Mouse (Mus musculus) embryonic facial prominence, embryonic 14.5 days (tissue): ENCODE measurements at regions not wholly inside any gene's neighbourhood (a gene's known extent, or its start where the extent isn't known, plus 50 kb on each side); places are given as distances from the start of the nearest gene placed in this dataset.

Source experiments
- ATAC-seq: fragments of 200-750 bp; cut with Nextera tagmentation; 2 replicates; pipeline ENCODE4 v1.8.0; 2017; ENCODE audit warnings: low read depth, moderate number of reproducible peaks, moderate TSS enrichment
- DNase-seq: peaks from one replicate; pipeline ENCODE4 v3.0.0-alpha.2; 2015; ENCODE audit warnings: low spot score
- H3K27ac ChIP-seq: fragments of 300-500 bp; sonication (generic); replicated peaks from 2 replicates; pipeline ENCODE4 v1.5.1; 2014; ENCODE audit warnings: low read depth, mild to moderate bottlenecking, low read length, moderate library complexity
- H3K27me3 ChIP-seq: fragments of 300-500 bp; sonication (generic); replicated peaks from 2 replicates; pipeline ENCODE4 v1.6.1; 2014; ENCODE audit warnings: low read length; ENCODE audit not compliant: control insufficient read depth, insufficient read depth
- H3K36me3 ChIP-seq: fragments of 300-500 bp; sonication (generic); 2 replicates; pipeline ENCODE4 v1.6.1; 2014; ENCODE audit warnings: low read length, mixed read lengths; ENCODE audit not compliant: control insufficient read depth, insufficient read depth
- H3K4me1 ChIP-seq: fragments of 300-500 bp; sonication (generic); 2 replicates; pipeline ENCODE4 v1.6.1; 2014; ENCODE audit warnings: antibody characterized with exemption, low read length; ENCODE audit not compliant: control insufficient read depth, insufficient read depth
- H3K4me2 ChIP-seq: fragments of 300-500 bp; sonication (generic); 2 replicates; pipeline ENCODE4 v1.6.1; 2014; ENCODE audit warnings: low read depth, mild to moderate bottlenecking, low read length, moderate library complexity, mixed read lengths
- H3K4me3 ChIP-seq: fragments of 300-500 bp; sonication (generic); 2 replicates; pipeline ENCODE4 v1.5.1; 2014; ENCODE audit warnings: low read depth, mild to moderate bottlenecking, low read length
- H3K9ac ChIP-seq: fragments of 300-500 bp; sonication (generic); 2 replicates; pipeline ENCODE4 v1.6.1; 2014; ENCODE audit warnings: low read depth, mild to moderate bottlenecking, low read length, moderate library complexity, mixed read lengths
- H3K9me3 ChIP-seq: fragments of 300-500 bp; sonication (generic); 2 replicates; pipeline ENCODE4 v1.6.1; 2016; ENCODE audit warnings: low read length; ENCODE audit not compliant: control insufficient read depth
- WGBS: fragments of 180-500 bp; shearing (Covaris S2); extraction: QIAGEN DNeasy Blood & Tissue Kit; methylation state at CpG from one replicate; pipeline ENCODE4 v1.1.7; 2014; 5-methylcytosine and 5-hydroxymethylcytosine counted together

GRCm38 (mm10) chr10:92308643-92309042 is 413.6 kb downstream of the Nedd1 start:
- no peak for ATAC-seq

GRCm38 (mm10) chr10:92307861-92308260 is 414.4 kb downstream of the Nedd1 start:
- WGBS, result 39% methylated on average over 3 of the region's 3 CpGs
- ATAC-seq (no peak), DNase-seq (no peak)

More at GRCm38 (mm10) chr10:92308643-92309042, 413.6 kb downstream of the Nedd1 start:
- Histone ChIP-seq H3K4me3 (no peak overlapping the region), H3K27me3 (no peaks in the 10 kb centered on the region), H3K9ac (no peak overlapping the region), H3K4me2 (no peak overlapping the region), H3K27ac (no peak overlapping the region), H3K36me3 (no peaks in the 10 kb centered on the region), H3K9me3 (no peaks in the 10 kb centered on the region), H3K4me1 (no peaks in the 10 kb centered on the region)
- no peak for DNase-seq
- 90% methylated on average over 3 of the region's 3 CpGs for WGBS

GRCm38 (mm10) chr10:92298693-92299092 is 423.5 kb downstream of the Nedd1 start:
- Histone ChIP-seq H3K9me3 (no peaks in the 10 kb centered on the region), H3K27ac (no peak overlapping the region), H3K9ac (no peak overlapping the region), H3K27me3 (no peaks in the 10 kb centered on the region), H3K36me3 (no peaks in the 10 kb centered on the region), H3K4me2 (no peak overlapping the region), H3K4me3 (no peak overlapping the region), H3K4me1 (no peaks in the 10 kb centered on the region)
- ATAC-seq (no peak), DNase-seq (no peak)
- 49% methylated on average over 13 of the region's 13 CpGs for WGBS

More at GRCm38 (mm10) chr10:92307861-92308260, 414.4 kb downstream of the Nedd1 start:
- Histone ChIP-seq H3K4me2 (no peak overlapping the region), H3K9ac (no peak overlapping the region), H3K36me3 (no peaks in the 10 kb centered on the region), H3K9me3 (no peaks in the 10 kb centered on the region), H3K4me1 (no peaks in the 10 kb centered on the region), H3K27me3 (no peaks in the 10 kb centered on the region), H3K27ac (no peak overlapping the region), H3K4me3 (no peak overlapping the region)

- no peak for ATAC-seq
- H3K4me2 ChIP-seq, result no peak overlapping the region
- H3K36me3 ChIP-seq, result no peaks in the 10 kb centered on the region
- H3K9ac ChIP-seq, result no peak overlapping the region
- 61% methylated on average over 4 of the region's 4 CpGs for WGBS
- no peak overlapping the region for H3K4me3 ChIP-seq
- no peak overlapping the region for H3K27ac ChIP-seq
- H3K9me3 ChIP-seq, result no peaks in the 10 kb centered on the region
- H3K4me1 ChIP-seq, result no peaks in the 10 kb centered on the region
- no peaks in the 10 kb centered on the region for H3K27me3 ChIP-seq
- no peak for DNase-seq
Measured at GRCm38 (mm10) chr10:92296837-92297236, 425.4 kb downstream of the Nedd1 start.

GRCm38 (mm10) chr10:92296303-92296702 is 425.9 kb downstream of the Nedd1 start:
- WGBS, result 87% methylated on average over 9 of the region's 9 CpGs
- Histone ChIP-seq H3K9ac (no peak overlapping the region), H3K27ac (no peak overlapping the region), H3K4me1 (no peaks in the 10 kb centered on the region), H3K36me3 (no peaks in the 10 kb centered on the region), H3K4me3 (no peak overlapping the region), H3K9me3 (no peaks in the 10 kb centered on the region), H3K4me2 (no peak overlapping the region), H3K27me3 (no peaks in the 10 kb centered on the region)
- DNase-seq (no peak), ATAC-seq (no peak)

GRCm38 (mm10) chr10:92293261-92293660 is 429.0 kb downstream of the Nedd1 start:
- Histone ChIP-seq H3K9me3 (no peaks in the 10 kb centered on the region), H3K36me3 (no peaks in the 10 kb centered on the region), H3K4me2 (no peak overlapping the region), H3K27me3 (no peaks in the 10 kb centered on the region), H3K4me3 (no peak overlapping the region), H3K9ac (no peak overlapping the region), H3K27ac (no peak overlapping the region), H3K4me1 (no peaks in the 10 kb centered on the region)
- no peak for DNase-seq
- no peak for ATAC-seq
- 71% methylated on average over 4 of the region's 4 CpGs for WGBS

- WGBS, result 43% methylated on average over 5 of the region's 5 CpGs
- no peak for DNase-seq
Measured at GRCm38 (mm10) chr10:92289230-92289629, 433.0 kb downstream of the Nedd1 start.

GRCm38 (mm10) chr10:92284231-92284630 is 438.0 kb downstream of the Nedd1 start:
- H3K27me3 ChIP-seq, result no peaks in the 10 kb centered on the region
- peak; percentile 77 for DNase-seq
- no peak overlapping the region for H3K9ac ChIP-seq
- WGBS, result 40% methylated on average over 4 of the region's 4 CpGs
- no peak overlapping the region for H3K27ac ChIP-seq
- no peaks in the 10 kb centered on the region for H3K9me3 ChIP-seq
- ATAC-seq, result peak; percentile 84; the same call in 1 of the 2 replicates
- H3K4me3 ChIP-seq, result no peak overlapping the region
- no peaks in the 10 kb centered on the region for H3K4me1 ChIP-seq
- no peaks in the 10 kb centered on the region for H3K36me3 ChIP-seq
- H3K4me2 ChIP-seq, result no peak overlapping the region

More at GRCm38 (mm10) chr10:92289230-92289629, 433.0 kb downstream of the Nedd1 start:
- no peak for ATAC-seq
- no peak overlapping the region for H3K27ac ChIP-seq
- no peak overlapping the region for H3K9ac ChIP-seq
- no peak overlapping the region for H3K4me2 ChIP-seq
- H3K27me3 ChIP-seq, result no peaks in the 10 kb centered on the region
- H3K9me3 ChIP-seq, result no peaks in the 10 kb centered on the region
- no peaks in the 10 kb centered on the region for H3K36me3 ChIP-seq
- H3K4me1 ChIP-seq, result no peaks in the 10 kb centered on the region
- no peak overlapping the region for H3K4me3 ChIP-seq

- Histone ChIP-seq H3K4me1 (no peaks in the 10 kb centered on the region), H3K9me3 (no peaks in the 10 kb centered on the region), H3K27me3 (no peaks in the 10 kb centered on the region), H3K9ac (no peak overlapping the region), H3K36me3 (no peaks in the 10 kb centered on the region), H3K27ac (no peak overlapping the region), H3K4me3 (no peak overlapping the region), H3K4me2 (no peak overlapping the region)
- WGBS, result 19% methylated on average over 2 of the region's 2 CpGs
- no peak for DNase-seq
- ATAC-seq, result no peak
Measured at GRCm38 (mm10) chr10:92277981-92278380, 444.2 kb downstream of the Nedd1 start.
